Mouse (Mus musculus) effector memory CD4-positive, alpha-beta T cell, adult 7 months (primary cell): ENCODE data around the gene Rhox2e. TPM values are rescaled to one million over a fixed set of nuclear protein-coding genes. Genes with fewer than 3 reads are reported as not detected.

ENCODE experiments used
- polyA plus RNA-seq: library from polyadenylated mRNA; unstranded; fragments of 100-300 nt; shearing (Covaris generic); gene quantifications from one replicate; pipeline ENCODE4 v1.2.1, GENCODE M21; 2017

Rhox2e gene
- polyA plus RNA-seq = not detected

GRCm38 (mm10) chrX:37530152-37530551, at the start of gene Rhox2e:
Gene Rhox2e, plus strand, starts transcription at chrX:37530452.

GRCm38 (mm10) chrX:37514059-37514458, 16.2 kb upstream of the Rhox2e start, which contains the start of gene Rhox4d:
Gene Rhox4d, plus strand, starts transcription at chrX:37514359.

DNA sequence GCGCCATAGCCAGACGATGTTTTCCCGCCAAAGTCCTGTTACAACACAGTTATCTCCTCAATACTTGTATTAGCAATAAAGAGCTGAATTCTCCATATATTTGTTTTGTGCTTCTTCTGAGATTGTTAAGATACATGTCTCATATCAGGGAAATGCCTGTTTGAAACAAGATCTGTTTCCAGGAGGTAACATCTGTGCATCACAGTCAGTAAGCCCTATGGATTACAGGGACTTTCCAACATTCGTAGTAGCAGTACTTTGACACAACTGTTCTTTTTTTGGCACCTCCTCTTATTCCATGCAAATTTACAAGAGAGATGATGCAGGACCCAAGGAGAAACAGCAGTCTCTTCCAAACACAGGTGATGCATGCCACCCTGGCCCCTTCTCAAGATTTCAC, 11.5 kb downstream of the Rhox2e start, which contains the start of gene Rhox3e:
Gene Rhox3e, plus strand, starts transcription at position 301 of the 400 bp plus-strand sequence.

DNA sequence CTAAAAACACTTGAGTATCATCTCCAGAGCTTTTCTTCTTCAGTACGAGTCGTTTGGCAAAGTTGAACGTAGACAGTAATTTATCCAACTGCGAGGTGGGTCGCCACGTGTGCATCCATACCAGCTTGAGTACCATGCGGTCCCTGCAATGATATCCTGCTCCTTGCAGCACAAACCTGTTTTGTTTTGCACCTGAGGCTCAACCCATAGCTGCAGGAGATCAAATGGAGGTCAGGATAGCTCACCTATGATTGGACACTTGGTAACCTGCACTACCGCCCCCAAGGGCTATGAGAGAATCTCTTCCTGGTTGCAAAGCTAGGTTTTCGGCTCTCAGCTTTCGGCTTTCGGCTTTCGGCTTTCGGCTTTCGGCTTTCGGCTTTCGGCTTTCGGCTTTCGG, 26.9 kb downstream of the Rhox2e start, which contains the start of gene Rhox4e:
Gene Rhox4e, plus strand, starts transcription at position 301 of the 400 bp plus-strand sequence.

GRCm38 (mm10) chrX:37571105-37571504, 40.9 kb downstream of the Rhox2e start, which contains the start of gene Rhox2f:
Gene Rhox2f, plus strand, starts transcription at chrX:37571405.

DNA sequence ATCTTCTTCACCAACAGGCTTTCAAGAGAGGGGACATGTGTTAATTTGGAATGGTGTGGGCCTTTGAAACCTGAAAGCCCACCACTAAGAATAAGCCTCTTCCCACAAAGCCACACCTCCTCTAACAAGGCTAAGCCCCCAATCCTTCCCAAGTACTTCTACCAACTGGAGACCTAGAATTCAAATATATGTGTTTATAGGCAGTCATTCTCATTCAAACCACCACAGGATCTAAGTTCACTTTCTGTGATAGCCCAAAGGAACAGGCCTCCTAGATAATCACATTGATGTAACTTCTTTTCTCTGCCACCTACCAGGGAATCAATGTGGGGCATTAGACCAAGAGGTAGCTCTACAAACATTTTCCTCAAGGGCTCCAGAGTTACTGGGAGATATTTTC, 50.4 kb downstream of the Rhox2e start, which contains the start of gene Rhox3f:
Gene Rhox3f, plus strand, starts transcription at position 301 of the 400 bp plus-strand sequence.

Other genes with a start within 250 kb of the Rhox2e start
- gene Rhox3a2, start 150.4 kb upstream of the Rhox2e start, polyA plus RNA-seq = not detected
- not detected for gene Rhox4a2, start 139.6 kb upstream of the Rhox2e start, polyA plus RNA-seq
- not detected for gene Rhox2b, start 118.4 kb upstream of the Rhox2e start, polyA plus RNA-seq
- gene Rhox4b, start 98.0 kb upstream of the Rhox2e start, polyA plus RNA-seq = not detected
- not detected for gene Rhox2c, start 76.8 kb upstream of the Rhox2e start, polyA plus RNA-seq
- not detected for gene Rhox3c, start 71.9 kb upstream of the Rhox2e start, polyA plus RNA-seq
- 0.39 TPM for gene Rhox4c, start 50.1 kb upstream of the Rhox2e start, polyA plus RNA-seq
- gene Rhox2d, start 37.0 kb upstream of the Rhox2e start, polyA plus RNA-seq = not detected
- 0.60 TPM for gene Rhox4d, start 16.1 kb upstream of the Rhox2e start, polyA plus RNA-seq
- not detected for gene Rhox3e, start 11.6 kb downstream of the Rhox2e start, polyA plus RNA-seq
- not detected for gene Rhox4e, start 27.0 kb downstream of the Rhox2e start, polyA plus RNA-seq
- gene Rhox2f, start 41.0 kb downstream of the Rhox2e start, polyA plus RNA-seq = 0.84 TPM
- not detected for gene Rhox3f, start 50.5 kb downstream of the Rhox2e start, polyA plus RNA-seq
- not detected for gene Rhox4f, start 77.3 kb downstream of the Rhox2e start, polyA plus RNA-seq
- not detected for gene Rhox3g, start 98.2 kb downstream of the Rhox2e start, polyA plus RNA-seq
- not detected for gene Rhox2g, start 113.0 kb downstream of the Rhox2e start, polyA plus RNA-seq
- not detected for gene Rhox4g, start 120.9 kb downstream of the Rhox2e start, polyA plus RNA-seq
- gene Rhox3h, start 138.3 kb downstream of the Rhox2e start, polyA plus RNA-seq = not detected
- not detected for gene Rhox2h, start 142.8 kb downstream of the Rhox2e start, polyA plus RNA-seq